Mouse (Mus musculus) forebrain, embryonic 10.5 days (tissue): ENCODE measurements around the gene Alg10b. TPM values are rescaled to one million over a fixed set of nuclear protein-coding genes. Genes with fewer than 3 reads are reported as not detected.
A peak's percentile ranks its signal among the peaks of the same experiment; 100 is the strongest.
"Not testable (repeated sequence)": the region's sequence is repeated elsewhere in the genome, so short reads cannot be mapped to it uniquely, and the experiment has no call there.

Source experiments
- DNase-seq: peaks from one replicate; pipeline ENCODE4 v3.0.0-alpha.2; 2017; ENCODE audit warnings: low spot score; ENCODE audit errors: extremely low spot score
- H3K27ac ChIP-seq: fragments of 300-500 bp; sonication (generic); 2 replicates; pipeline ENCODE4 v1.5.1; 2016; ENCODE audit warnings: mild to moderate bottlenecking
- H3K27me3 ChIP-seq: fragments of 300-500 bp; sonication (generic); 2 replicates; pipeline ENCODE4 v1.6.1; 2016; ENCODE audit warnings: mild to moderate bottlenecking; ENCODE audit not compliant: poor library complexity, severe bottlenecking
- H3K36me3 ChIP-seq: fragments of 300-500 bp; sonication (generic); replicated peaks from 2 replicates; pipeline ENCODE4 v1.6.1; 2016; ENCODE audit warnings: mild to moderate bottlenecking, moderate library complexity
- H3K4me1 ChIP-seq: fragments of 300-500 bp; sonication (generic); 2 replicates; pipeline ENCODE4 v1.6.1; 2016
- H3K4me3 ChIP-seq: fragments of 300-500 bp; sonication (generic); 2 replicates; pipeline ENCODE4 v1.5.1; 2016; ENCODE audit warnings: mild to moderate bottlenecking, moderate library complexity
- H3K9me3 ChIP-seq: fragments of 300-500 bp; sonication (generic); 2 replicates; pipeline ENCODE4 v1.6.1; 2016; ENCODE audit warnings: mild to moderate bottlenecking, moderate library complexity
- WGBS: fragments of 180-500 bp; shearing (Covaris S2); methylation state at CpG from one replicate; pipeline ENCODE4 v1.1.7; 2016; 5-methylcytosine and 5-hydroxymethylcytosine counted together
- polyA plus RNA-seq: library from polyadenylated mRNA; unstranded; fragments of >200 nt; fragmentation: Nextera tagmentation; extraction: Ambion mirVana; gene quantifications from 2 replicates; pipeline ENCODE4 v1.2.1, GENCODE M21; 2016

The Alg10b gene
- polyA plus RNA-seq = 38.6 and 41.7 TPM in 2 replicates

DNA sequence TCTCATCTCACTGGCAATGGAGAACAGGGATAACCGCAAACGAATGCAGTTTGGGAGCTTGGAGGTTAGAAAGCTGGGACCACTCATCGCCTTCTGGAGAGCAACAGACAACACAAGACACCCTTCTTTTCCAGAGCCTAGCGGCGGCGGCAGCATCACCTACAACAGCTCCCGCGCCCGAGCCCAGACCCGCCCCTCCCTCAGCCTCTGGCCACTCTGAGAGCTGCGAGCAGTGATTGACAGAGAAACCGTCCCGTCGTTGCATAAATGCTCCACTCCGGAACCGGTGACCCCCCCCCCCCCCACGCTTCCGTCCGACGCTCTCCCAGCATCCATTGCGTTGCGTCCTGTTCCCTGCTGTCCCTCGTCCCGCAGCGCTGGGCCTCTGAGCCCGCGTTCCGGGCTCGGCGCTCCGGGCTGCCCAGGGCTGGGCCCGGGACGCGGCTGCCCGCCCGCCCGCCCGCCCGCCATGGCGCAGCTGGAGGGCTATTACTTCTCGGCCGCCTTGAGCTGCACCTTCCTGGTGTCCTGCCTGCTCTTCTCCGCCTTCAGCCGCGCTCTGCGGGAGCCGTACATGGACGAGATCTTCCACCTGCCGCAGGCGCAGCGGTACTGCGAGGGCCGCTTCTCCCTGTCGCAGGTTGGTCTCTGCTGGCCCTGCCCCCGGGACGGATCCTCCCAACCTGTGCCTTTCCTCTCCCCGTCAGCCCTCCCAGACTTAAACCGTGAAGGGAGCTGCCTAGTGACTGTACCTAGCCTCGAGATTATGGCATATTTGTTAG is at the start of gene Alg10b:
Alg10b (plus strand) TSS at position 343 of the 782 bp plus-strand sequence.
- no peaks in the 10 kb centered on the region for H3K9me3 ChIP-seq
- peaks cover 34% of the 10 kb centered on the region for H3K36me3 ChIP-seq
- H3K27me3 ChIP-seq = no peaks in the 10 kb centered on the region
- H3K4me3 ChIP-seq = peak within 1 kb of the TSS; percentile 83
- H3K27ac ChIP-seq = peak within 1 kb of the TSS; percentile 95
- peaks cover 19% of the 10 kb centered on the region for H3K4me1 ChIP-seq
- WGBS = under 1% methylated on average over 55 of the region's 59 CpGs
- peak; percentile 91 for DNase-seq

DNA sequence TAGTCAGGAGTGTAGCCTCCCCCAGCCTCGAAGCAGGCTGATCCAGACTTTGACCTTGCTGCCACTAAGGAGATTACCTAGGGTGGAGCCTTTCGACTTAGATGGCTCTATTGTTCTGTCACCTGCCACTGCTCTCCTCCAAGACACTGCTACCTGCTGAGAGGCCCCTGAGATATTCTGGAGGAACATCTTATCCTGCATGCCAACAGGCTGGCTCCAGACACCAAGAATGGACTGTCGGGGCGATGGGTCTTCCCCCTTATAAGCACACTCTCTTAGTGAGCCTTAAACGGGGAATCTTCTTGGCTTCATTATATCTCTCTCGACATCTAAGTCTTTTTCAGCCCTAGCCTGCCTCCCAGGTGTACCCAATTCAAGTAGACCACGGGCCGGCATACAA is 41.0 kb upstream of the Alg10b start:
- H3K36me3 ChIP-seq, H3K4me1 ChIP-seq, H3K27ac ChIP-seq, H3K27me3 ChIP-seq, DNase-seq, H3K4me3 ChIP-seq, H3K9me3 ChIP-seq: not testable (repeated sequence)
- WGBS = 70% methylated on average over 8 of the region's 8 CpGs

DNA sequence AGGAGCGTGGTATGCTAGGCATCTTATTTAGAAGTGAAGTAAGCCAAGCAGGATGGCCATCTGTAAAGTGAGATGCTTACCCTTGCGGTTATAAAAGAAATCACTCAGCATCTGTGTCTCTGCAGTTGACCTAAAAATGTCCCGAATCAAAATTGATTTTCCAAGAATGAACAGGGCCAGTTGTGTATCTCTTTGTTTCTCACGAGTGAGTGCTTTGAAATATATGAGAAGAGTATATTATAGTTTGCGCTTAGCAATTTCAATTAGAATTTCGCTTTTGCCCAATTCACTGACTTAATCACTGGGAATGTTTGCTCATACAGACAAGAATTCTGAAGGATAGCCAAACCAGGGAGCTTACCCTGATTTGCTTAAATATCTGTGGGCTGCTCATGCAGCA is 40.6 kb upstream of the Alg10b start:
- DNase-seq = no peak
- no peaks in the 10 kb centered on the region for H3K9me3 ChIP-seq
- no peaks in the 10 kb centered on the region for H3K36me3 ChIP-seq
- H3K27me3 ChIP-seq = no peaks in the 10 kb centered on the region
- H3K4me3 ChIP-seq = no peak overlapping the region
- no peak overlapping the region for H3K27ac ChIP-seq
- no peaks in the 10 kb centered on the region for H3K4me1 ChIP-seq
- 89% methylated on average over 6 of the region's 6 CpGs for WGBS

DNA sequence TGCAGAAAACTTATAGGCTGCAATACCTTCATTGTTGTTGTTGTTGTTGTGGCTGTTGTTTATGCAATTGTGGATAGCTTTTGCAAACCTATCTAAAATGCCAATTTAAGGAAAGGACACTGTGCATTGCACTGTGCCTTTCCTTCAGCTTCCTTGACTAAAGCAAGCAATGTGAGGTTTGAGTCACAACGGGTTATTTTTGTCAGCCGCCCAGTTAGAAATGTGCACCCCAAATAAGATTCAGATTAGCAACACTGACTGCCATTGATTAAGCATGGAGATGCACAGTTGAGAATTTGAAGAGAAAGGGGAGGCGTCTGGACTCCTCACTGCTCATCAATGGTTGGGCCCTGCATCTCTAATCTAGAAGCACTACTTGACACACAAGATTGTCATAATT is 39.4 kb upstream of the Alg10b start:
- Histone ChIP-seq H3K27me3 (no peaks in the 10 kb centered on the region), H3K9me3 (no peaks in the 10 kb centered on the region), H3K27ac (no peak overlapping the region), H3K36me3 (no peaks in the 10 kb centered on the region), H3K4me1 (no peaks in the 10 kb centered on the region), H3K4me3 (no peak overlapping the region)
- 91% methylated on average over 3 of the region's 3 CpGs for WGBS
- DNase-seq = no peak

DNA sequence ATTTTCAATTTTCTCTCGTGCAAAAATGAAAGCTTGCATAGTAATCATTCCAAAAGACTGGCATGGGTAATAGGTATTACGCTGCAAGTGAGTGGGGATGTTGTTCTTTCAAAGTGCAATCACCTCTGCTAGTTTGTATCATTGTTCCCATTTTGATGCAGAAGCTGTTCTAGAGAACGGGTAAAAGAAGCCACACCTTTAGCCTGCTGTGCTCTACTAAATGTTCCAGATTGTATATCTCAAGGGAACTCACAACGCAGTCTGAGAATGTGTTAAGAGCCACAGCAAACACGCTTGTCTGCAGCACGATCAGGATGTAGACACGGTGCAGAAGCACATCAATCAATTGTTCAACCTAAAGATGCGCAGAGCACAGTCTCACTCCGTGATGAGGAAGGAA is 34.6 kb upstream of the Alg10b start:
- H3K4me3 ChIP-seq = no peak overlapping the region
- WGBS = 92% methylated on average over 9 of the region's 9 CpGs
- H3K9me3 ChIP-seq = peaks cover 4% of the 10 kb centered on the region; the same call in 1 of the 2 replicates
- no peak overlapping the region for H3K27ac ChIP-seq
- no peaks in the 10 kb centered on the region for H3K36me3 ChIP-seq
- no peak for DNase-seq
- H3K27me3 ChIP-seq = no peaks in the 10 kb centered on the region
- no peaks in the 10 kb centered on the region for H3K4me1 ChIP-seq

DNA sequence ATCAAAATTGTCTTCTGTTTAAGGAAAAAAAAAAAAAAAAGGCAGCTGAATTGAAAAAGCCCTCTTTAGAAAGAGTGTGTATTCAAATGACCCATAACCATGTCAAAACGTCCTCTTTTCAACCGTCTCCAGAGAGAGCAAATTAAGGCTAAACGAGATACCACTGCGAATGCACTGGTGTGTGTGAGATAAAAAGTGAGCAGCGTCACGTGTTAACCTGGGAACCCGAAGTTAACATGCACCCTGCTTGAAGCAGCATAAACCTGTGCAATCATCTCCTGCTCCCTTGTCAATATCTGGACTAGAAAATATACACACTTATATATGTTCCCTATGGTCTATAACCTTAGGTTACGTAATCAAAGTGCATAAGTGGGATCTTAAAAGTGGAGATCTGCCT is 10.2 kb upstream of the Alg10b start:
- DNase-seq = no peak
- Histone ChIP-seq H3K9me3 (no peaks in the 10 kb centered on the region), H3K27ac (no peak overlapping the region), H3K4me3 (no peak overlapping the region), H3K36me3 (no peaks in the 10 kb centered on the region), H3K4me1 (no peaks in the 10 kb centered on the region), H3K27me3 (no peaks in the 10 kb centered on the region)
- WGBS = 86% methylated on average over 8 of the region's 8 CpGs

DNA sequence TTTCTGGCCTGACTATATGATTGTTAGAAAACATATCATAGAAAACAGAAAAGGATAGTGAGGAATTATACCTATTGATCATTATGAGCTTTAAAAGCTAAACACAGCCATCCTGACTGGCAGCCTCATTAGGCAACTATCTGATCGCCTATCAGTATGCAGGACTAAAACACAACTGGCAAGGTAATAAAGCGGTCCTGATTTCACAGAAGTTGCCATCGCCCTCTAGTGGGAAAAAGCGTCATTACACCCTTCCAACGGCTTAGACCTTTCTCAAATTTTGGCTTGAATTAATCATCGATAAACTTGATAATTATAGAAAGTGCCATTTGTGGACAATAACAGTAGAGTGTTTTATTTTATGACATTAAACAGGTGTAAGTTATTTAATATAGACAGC is 9.2 kb upstream of the Alg10b start:
- no peaks in the 10 kb centered on the region for H3K27me3 ChIP-seq
- H3K4me3 ChIP-seq = no peak overlapping the region
- peak; percentile 44 for DNase-seq
- WGBS = 18% methylated on average over 6 of the region's 6 CpGs
- H3K27ac ChIP-seq = no peak overlapping the region
- H3K9me3 ChIP-seq = no peaks in the 10 kb centered on the region
- no peaks in the 10 kb centered on the region for H3K4me1 ChIP-seq
- no peaks in the 10 kb centered on the region for H3K36me3 ChIP-seq

DNA sequence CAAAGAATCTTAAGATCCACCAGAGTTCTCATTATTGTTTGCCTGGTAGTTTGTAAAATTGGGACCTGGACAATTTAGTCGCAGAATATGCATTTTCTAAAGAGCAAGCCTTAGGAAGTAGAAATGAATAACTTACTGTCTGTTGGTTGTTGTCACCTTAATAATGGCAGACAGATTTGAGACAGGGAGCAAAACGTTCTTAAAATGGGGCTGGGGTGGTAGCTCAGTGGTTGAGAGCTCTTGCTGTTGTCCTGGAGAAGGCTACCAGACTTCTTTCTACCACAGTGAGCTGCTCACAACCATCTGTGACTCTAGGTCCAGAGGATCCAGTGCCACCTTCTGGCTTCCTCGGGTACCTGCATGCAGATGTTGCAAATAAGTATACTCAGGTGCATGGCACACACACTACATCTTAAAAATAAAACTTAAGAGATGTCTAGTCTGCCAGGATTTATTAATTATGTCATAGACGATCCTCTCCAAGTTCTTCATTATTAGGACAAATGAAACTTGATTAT is 1.0 kb downstream of the Alg10b start:
- Histone ChIP-seq H3K27me3 (no peaks in the 10 kb centered on the region), H3K4me1 (peaks cover 19% of the 10 kb centered on the region), H3K36me3 (peaks cover 44% of the 10 kb centered on the region), H3K4me3 (peak overlapping the region; percentile 83), H3K27ac (no peak overlapping the region), H3K9me3 (no peaks in the 10 kb centered on the region)
- WGBS = 69% methylated on average over 4 of the region's 4 CpGs
- DNase-seq = peak; percentile 29

DNA sequence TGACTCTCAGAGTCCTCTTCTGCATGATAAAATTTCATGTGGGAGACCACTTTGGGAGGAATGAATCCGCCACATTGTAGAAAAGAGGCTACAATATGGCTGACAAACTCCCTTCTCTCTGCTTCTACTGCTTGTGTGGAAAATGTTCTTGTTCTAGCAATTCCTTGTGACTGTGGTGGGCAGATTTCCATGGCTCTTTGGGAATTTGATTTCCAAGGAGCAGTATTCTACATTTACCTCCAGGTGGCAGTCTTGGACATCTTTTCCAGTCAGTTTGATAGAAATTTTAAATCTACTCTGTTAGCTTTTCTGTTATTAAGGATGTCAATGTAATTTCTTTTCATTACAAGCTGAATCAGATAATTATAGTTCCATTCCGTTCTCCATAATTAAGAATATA is 13.5 kb downstream of the Alg10b start:
- 48% methylated on average over 2 of the region's 2 CpGs for WGBS
- Histone ChIP-seq H3K27ac (no peak overlapping the region), H3K36me3 (peaks cover 20% of the 10 kb centered on the region), H3K27me3 (no peaks in the 10 kb centered on the region), H3K4me3 (no peak overlapping the region), H3K9me3 (no peaks in the 10 kb centered on the region), H3K4me1 (no peaks in the 10 kb centered on the region)
- DNase-seq = no peak

DNA sequence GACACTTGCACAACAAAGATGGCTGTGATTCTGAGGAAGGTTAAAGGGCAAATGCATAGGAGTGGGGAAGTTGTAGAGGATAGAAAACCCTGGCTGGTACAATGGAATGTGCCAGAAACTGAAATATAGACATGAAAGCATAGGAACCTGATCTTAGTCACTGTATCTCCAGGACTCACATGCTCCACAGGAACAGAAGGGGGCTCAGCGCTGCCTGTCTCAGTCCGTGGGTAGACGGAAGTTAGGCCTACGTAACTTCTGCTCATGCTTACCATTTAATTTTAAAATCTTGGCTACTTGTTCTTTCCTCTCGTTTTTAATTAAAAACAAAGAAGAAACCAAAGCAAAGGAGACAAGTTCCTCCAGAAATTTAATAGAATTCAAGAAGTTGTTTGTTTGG is 20.0 kb downstream of the Alg10b start:
- Histone ChIP-seq H3K27me3 (no peaks in the 10 kb centered on the region), H3K36me3 (no peaks in the 10 kb centered on the region), H3K4me3 (no peak overlapping the region), H3K4me1 (no peaks in the 10 kb centered on the region), H3K9me3 (no peaks in the 10 kb centered on the region), H3K27ac (no peak overlapping the region)
- DNase-seq = no peak
- WGBS = 92% methylated on average over 5 of the region's 5 CpGs

DNA sequence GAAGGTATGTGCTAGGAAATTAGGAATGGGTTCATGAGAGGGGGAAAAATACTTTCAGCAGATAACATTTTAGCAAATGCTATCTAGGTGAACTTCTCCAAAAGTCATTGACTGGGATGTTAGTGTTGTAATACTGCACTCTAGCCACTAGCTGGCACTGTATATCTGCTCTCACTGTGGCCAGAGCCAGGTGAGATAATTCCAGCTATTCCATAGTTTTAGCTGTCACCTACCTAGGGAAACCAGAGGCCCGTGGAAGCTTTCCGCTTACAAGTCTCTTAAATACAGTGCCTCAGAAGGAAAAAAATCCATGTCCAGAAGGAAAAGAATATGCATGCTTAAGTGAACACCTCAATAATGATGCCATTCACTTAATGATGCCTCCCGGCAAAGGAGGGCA is 25.6 kb downstream of the Alg10b start:
- Histone ChIP-seq H3K27ac (no peak overlapping the region), H3K4me1 (no peaks in the 10 kb centered on the region), H3K4me3 (no peak overlapping the region), H3K9me3 (no peaks in the 10 kb centered on the region), H3K36me3 (no peaks in the 10 kb centered on the region), H3K27me3 (no peaks in the 10 kb centered on the region)
- WGBS = 60% methylated on average over 3 of the region's 3 CpGs
- peak; percentile 24 for DNase-seq

DNA sequence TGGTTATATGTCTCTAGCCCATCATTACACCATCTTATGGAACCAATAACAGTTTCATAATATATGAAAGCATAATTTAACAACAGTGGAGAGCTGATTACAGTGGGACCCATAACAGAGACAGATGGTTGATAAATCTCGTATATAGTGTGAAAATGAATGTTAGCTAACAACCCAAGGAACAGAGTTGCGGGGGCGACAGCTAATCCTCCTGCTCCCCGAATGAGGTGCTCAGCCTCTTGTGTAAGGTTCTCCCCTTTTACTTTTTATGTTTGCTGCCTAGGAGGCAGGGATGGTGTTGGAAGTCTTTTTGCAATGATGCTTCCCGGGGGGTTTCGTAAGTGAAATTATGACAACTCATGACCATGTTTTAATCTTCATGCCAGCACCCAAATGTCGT is 58.8 kb downstream of the Alg10b start:
- WGBS = 93% methylated on average over 7 of the region's 7 CpGs
- no peak for DNase-seq
- Histone ChIP-seq H3K27ac (no peak overlapping the region), H3K4me1 (no peaks in the 10 kb centered on the region), H3K9me3 (no peaks in the 10 kb centered on the region), H3K4me3 (no peak overlapping the region), H3K36me3 (no peaks in the 10 kb centered on the region), H3K27me3 (no peaks in the 10 kb centered on the region)
